Mouse (Mus musculus) 3134 (cell line): Measurements from ENCODE around the gene Nemp2.

Source experiments
- DNase-seq: peaks from one replicate; pipeline ENCODE4 v3.0.0-alpha.2; 2011; ENCODE audit warnings: low spot score; ENCODE audit not compliant: insufficient read length; ENCODE audit errors: extremely low read depth

Nemp2 gene

DNA sequence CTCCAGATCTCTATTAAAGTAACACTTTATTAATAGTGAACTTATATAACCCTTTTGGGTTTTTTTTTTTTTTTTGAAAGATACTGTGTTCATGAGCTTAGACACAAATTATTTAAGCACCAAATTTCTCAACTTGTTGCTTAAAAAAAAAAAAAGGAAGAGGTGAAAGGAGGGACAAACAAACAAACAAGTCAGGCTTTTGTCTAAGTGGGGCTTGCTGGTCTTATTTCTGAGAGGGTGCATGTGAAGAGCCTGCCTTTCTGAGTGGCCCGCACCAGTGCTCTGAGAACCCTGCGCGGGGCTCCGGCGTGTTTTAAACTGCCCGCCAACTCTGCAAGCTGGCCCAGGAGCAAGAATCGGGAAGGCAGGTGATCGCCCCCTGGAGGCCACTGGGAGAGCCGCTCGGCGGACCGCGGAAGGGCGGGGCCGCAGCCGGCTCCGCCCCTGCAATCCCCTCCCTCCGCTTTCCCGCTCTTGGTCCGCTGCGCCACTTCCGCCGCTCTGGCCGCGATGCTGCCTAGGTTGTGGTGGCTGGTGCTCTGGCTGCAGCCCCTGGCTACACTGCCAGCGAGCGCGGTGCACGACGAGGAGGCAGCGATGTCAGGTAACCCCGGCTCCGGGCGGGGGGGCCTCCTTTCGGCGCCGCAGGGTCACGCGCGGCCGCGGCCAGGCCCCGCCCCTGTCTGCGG, at the start of gene Nemp2:
TSS of gene Nemp2 (plus strand) at position 456 of the 689 bp plus-strand sequence.
- peak; percentile 94 for DNase-seq

GRCm38 (mm10) chr1:52581744-52582143, 48.8 kb upstream of the Nemp2 start:
- DNase-seq, result no peak

GRCm38 (mm10) chr1:52582866-52583265, 47.6 kb upstream of the Nemp2 start:
- DNase-seq, result no peak

DNA sequence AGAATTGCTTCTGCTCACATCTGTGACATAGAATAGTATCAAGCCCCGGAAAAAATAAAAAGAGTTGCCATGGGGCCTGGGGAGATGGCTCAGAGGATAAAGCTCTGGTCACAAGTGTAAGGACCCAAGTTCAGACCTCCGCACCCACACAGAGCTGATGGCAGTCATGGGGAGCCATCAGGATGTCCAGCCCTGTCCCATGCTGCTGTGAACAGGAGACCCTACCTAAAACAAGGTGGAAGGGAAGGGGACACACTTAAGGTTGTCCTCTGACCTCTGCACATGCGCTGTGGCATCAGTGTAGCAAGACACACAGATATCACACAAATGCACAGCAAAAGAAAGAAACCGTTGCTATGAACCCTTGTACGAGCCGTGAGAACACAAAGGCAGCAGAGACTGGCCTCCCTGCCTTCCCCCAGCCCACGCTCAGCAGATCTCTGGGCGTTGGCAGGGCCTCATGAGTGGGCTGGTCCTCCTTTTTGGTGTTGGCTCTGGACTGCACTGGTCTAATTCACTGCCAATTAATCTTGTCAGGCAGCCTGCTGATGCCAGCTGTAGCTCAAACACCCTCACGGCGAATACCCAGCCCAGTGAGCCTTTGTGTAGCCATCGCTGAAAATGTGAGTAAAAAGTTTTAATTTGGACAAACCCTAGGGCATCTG, 33.4 kb upstream of the Nemp2 start:
- DNase-seq, result peak; percentile 40

GRCm38 (mm10) chr1:52597761-52598160, 32.7 kb upstream of the Nemp2 start:
- DNase-seq, result peak; percentile 80

DNA sequence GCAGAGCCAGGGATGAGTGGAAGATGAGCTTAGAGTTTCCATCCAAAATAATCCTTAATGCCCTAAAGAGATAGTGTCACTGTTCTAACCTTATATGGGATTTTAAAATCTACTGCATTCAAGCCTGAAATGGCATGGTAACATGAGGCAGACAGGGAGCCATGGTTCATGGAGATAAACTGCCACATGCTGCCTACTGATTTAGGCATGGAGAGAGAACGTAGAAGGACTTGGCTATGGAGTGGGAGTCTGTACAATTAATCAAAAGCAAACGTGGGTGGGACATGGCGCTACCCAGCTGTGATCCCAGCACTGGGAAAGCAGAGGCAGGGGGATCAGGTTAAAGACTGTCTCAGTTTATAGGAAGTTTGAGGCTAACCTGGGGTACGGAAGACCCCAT, 32.1 kb upstream of the Nemp2 start:
- DNase-seq, result no peak

GRCm38 (mm10) chr1:52601496-52601895, 29.0 kb upstream of the Nemp2 start:
- no peak for DNase-seq

DNA sequence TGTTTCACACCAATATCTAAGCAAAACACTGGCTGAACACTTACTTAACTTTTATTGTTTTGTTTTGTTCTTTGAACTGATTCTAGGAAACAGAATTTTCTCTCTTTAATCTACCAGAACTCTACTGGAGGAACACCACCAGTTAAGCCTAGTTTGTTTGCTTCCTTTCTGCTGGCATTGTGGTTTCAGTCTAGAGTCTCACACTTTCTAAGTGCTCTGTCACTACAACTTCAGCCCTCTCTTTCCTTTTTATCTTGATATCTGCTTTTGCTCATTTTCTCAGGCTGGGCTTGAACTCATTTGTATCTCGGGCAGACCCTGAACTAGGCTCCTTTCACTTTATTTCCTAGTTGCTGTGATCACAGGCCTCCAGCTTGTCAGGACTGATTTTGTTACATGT, 22.8 kb upstream of the Nemp2 start:
- DNase-seq, result no peak

- DNase-seq, result no peak
Measured at GRCm38 (mm10) chr1:52608486-52608885, 22.0 kb upstream of the Nemp2 start.

- no peak for DNase-seq
Measured at GRCm38 (mm10) chr1:52618217-52618616, 12.3 kb upstream of the Nemp2 start.

DNA sequence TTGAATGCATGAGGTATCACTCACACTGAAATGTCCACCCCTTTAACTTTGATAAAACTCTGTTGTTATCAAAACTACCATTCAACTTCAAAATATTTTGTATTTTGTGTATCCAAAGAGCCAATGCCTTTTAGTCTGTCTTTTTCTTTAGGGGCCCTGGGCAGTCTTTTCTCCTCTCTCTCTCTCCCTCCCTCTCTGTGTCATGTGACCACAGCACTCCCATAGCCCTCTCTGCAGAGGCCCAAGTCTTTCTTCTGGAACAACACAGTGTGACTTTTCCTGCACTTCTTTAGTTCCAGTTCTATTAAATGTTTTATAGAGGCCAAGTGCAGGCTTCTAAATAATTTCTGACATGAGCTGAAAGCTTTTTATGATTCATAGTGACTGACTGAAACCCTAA, 10.1 kb upstream of the Nemp2 start:
- DNase-seq, result no peak

- DNase-seq, result no peak
Measured at GRCm38 (mm10) chr1:52630937-52631299, 415 bp downstream of the Nemp2 start.

DNA sequence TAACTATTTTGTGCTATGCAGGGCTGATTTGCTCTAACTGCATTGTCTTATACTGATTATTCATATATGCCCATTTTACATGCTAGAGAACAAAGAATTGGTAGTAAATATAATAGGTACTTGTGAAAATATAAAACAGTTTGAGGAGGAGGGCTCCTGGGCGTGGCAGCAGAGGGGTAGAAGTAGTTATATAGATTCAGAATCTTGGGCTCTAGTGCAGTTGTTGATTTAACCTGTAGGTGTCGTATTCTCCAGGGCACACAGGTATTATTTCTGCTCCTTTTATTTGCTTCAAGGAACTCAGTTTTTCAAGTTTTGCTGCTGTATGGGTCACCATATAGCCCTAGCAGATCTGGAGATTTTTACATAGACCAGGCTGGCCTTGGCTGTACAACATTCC, 1.1 kb downstream of the Nemp2 start:
- no peak for DNase-seq

- DNase-seq, result no peak
Measured at GRCm38 (mm10) chr1:52634251-52634650, 3.7 kb downstream of the Nemp2 start.

- no peak for DNase-seq
Measured at GRCm38 (mm10) chr1:52635932-52636331, 5.4 kb downstream of the Nemp2 start.

DNA sequence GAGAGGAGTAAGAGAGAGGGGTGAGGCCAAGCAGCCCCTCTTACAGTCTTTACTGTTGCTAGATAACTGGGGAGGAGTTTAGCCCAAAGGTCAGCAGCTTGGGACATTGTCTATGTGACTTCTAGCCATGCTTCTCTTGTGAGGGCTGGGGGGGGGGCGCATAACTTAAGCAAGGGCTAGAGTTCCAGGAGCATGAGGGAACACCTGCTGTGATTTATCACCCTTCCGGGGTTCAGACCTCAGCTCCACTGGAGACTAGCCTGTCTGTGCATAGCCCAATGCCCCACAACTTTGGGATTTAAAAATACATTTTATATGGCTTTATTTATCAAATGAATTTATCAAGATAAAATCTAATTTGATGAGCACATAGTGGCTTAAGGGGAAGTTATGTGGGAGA, 7.6 kb downstream of the Nemp2 start:
- no peak for DNase-seq

DNA sequence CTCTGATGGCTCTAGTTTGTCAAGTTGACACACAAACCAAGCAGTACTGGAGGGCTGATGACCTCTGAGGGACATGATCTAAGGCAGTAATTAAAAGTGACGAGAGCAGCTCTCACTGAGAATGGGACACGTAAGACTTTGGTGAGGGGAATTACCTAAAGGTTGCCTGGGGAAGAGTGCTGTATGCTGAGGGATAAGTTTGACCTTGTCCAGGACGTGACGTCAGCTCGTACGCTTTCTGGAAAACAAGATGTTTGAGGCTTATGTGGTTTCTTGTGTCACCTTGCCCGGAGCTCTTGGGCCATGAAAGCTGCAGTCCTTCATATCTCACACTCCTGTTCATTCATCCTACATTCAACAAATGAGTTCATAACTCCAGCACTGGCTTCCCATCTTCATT, 8.6 kb downstream of the Nemp2 start:
- DNase-seq, result no peak

- DNase-seq, result no peak
Measured at GRCm38 (mm10) chr1:52640266-52640665, 9.8 kb downstream of the Nemp2 start.

- DNase-seq, result no peak
Measured at GRCm38 (mm10) chr1:52640736-52641135, 10.2 kb downstream of the Nemp2 start.

- DNase-seq, result no peak
Measured at GRCm38 (mm10) chr1:52648153-52649027, 17.9 kb downstream of the Nemp2 start.

GRCm38 (mm10) chr1:52650066-52650465, 19.6 kb downstream of the Nemp2 start:
- DNase-seq, result no peak
